Comparison of ENCODE assay signal across 8 mouse cellular contexts in genomic region chr17:73803521-73804184, GRCm38 (mm10). TPM values are rescaled to one million over a fixed set of nuclear protein-coding genes. Genes with fewer than 3 reads are reported as not detected.
A peak's percentile ranks its signal among the peaks of the same experiment; 100 is the strongest.
DNase-seq lines count a peak whose midpoint lies in the region; ATAC-seq and TF ChIP-seq lines count a peak whose summit lies in the region.

Gene Ehd3 (plus strand): TSS chr17:73804134.

- no peaks in the 10 kb centered on the region for H3K36me3 ChIP-seq in spleen, adult 2 months (ENCODE audit: control insufficient read depth, insufficient read depth, low read length)
- no peaks in the 10 kb centered on the region for H3K36me3 ChIP-seq in intestine, embryonic 16.5 days (ENCODE audit: control insufficient read depth, insufficient read depth, low read length)
- H3K36me3 ChIP-seq in midbrain, embryonic 15.5 days (replicated peaks): no peaks in the 10 kb centered on the region

- no peak for ATAC-seq in intestine, embryonic 16.5 days
- ATAC-seq in midbrain, embryonic 15.5 days (replicated peaks): no peak
- no peak for ATAC-seq in cerebellum, adult (ENCODE audit: insufficient number of reproducible peaks, low FRiP score, low TSS enrichment)

- peak within 1 kb of the TSS; percentile 66 for H3K9ac ChIP-seq in intestine, embryonic 16.5 days (ENCODE audit: low read depth, low read length)
- H3K9ac ChIP-seq in midbrain, embryonic 15.5 days: peak within 1 kb of the TSS; percentile 72

- peak within 1 kb of the TSS; percentile 69 for H3K4me3 ChIP-seq in spleen, adult 2 months (ENCODE audit: extremely low read depth, insufficient read depth, insufficient read length)
- H3K4me3 ChIP-seq in intestine, embryonic 16.5 days (ENCODE audit: low read length): peak within 1 kb of the TSS; percentile 56
- H3K4me3 ChIP-seq in midbrain, embryonic 15.5 days: peak within 1 kb of the TSS; percentile 67

- no peak for TF ChIP-seq CTCF in spleen, adult 2 months (IDR thresholded peaks at IDR 0.05; ENCODE audit: extremely low read depth, insufficient read depth, insufficient read length, insufficient replicate concordance)

- DNase-seq in cerebellum, adult 9-10 months: peak; percentile 43
- no peak for DNase-seq in cerebellum, postnatal 25 days
- no peak for DNase-seq in spleen, adult 2 months (ENCODE audit: low read depth in 1 of 2, low spot score in 2 of 2)
- no peak for DNase-seq in spleen, postnatal 10 days (ENCODE audit: low spot score in 2 of 2)
- no peak for DNase-seq in ovary, adult 18-20 months (ENCODE audit: low spot score)

- H3K9me3 ChIP-seq in intestine, embryonic 16.5 days (ENCODE audit: control insufficient read depth, low read length): no peaks in the 10 kb centered on the region
- H3K9me3 ChIP-seq in midbrain, embryonic 15.5 days: no peaks in the 10 kb centered on the region

- H3K4me1 ChIP-seq in spleen, adult 2 months (ENCODE audit: control insufficient read depth, insufficient read depth, insufficient read length): peaks cover 3% of the 10 kb centered on the region; the same call in 1 of the 2 replicates
- peaks cover 13% of the 10 kb centered on the region for H3K4me1 ChIP-seq in intestine, embryonic 16.5 days (ENCODE audit: control insufficient read depth, insufficient read depth, low read length)
- H3K4me1 ChIP-seq in midbrain, embryonic 15.5 days: peaks cover 13% of the 10 kb centered on the region

- WGBS in spleen, adult 2 months: 84% methylated on average over 5 of the region's 5 CpGs
- 93% methylated on average over 5 of the region's 5 CpGs for WGBS in intestine, embryonic 16.5 days
- WGBS in midbrain, embryonic 15.5 days: 88% methylated on average over 5 of the region's 5 CpGs

- TF ChIP-seq POLR2A in spleen, adult 2 months (IDR thresholded peaks at IDR 0.05; ENCODE audit: low read depth, low read length): no peak

- H3K27me3 ChIP-seq in spleen, adult 2 months (ENCODE audit: control insufficient read depth, insufficient read depth, low read length): 0 out of 2 replicates have a peak, but pooled peaks cover 1% of the 10 kb centered on the region
- peaks cover 17% of the 10 kb centered on the region; the same call in 1 of the 2 replicates for H3K27me3 ChIP-seq in intestine, embryonic 16.5 days (replicated peaks; ENCODE audit: control insufficient read depth, insufficient read depth, low read length)
- H3K27me3 ChIP-seq in midbrain, embryonic 15.5 days (replicated peaks): no peaks in the 10 kb centered on the region

- H3K27ac ChIP-seq in spleen, adult 2 months (ENCODE audit: insufficient read depth, low read length): peak within 1 kb of the TSS; percentile 71
- peak within 1 kb of the TSS; percentile 61 for H3K27ac ChIP-seq in intestine, embryonic 16.5 days (ENCODE audit: low read length)
- peak within 1 kb of the TSS; percentile 88 for H3K27ac ChIP-seq in midbrain, embryonic 15.5 days

- peak within 1 kb of the TSS; percentile 70 for H3K4me2 ChIP-seq in intestine, embryonic 16.5 days (ENCODE audit: low read depth, low read length)
- peak within 1 kb of the TSS; percentile 82 for H3K4me2 ChIP-seq in midbrain, embryonic 15.5 days

RNA-seq across cellular contexts. Expression of gene Ehd3, which starts in this region (rescaled TPM):
- polyA plus RNA-seq in spleen, adult 2 months (2012; rRNA removed): 12.5 and 20.3 TPM in 2 replicates
- 6.3 and 6.6 TPM in 2 replicates for polyA plus RNA-seq in intestine, embryonic 16.5 days (2015; fragmentation: Nextera tagmentation; extraction: Ambion mirVana)
- polyA plus RNA-seq in midbrain, embryonic 15.5 days (2015; fragmentation: Nextera tagmentation; extraction: Ambion mirVana): 20.2 and 22.2 TPM in 2 replicates
